Mouse (Mus musculus) small intestine, adult 2 months (tissue): Measurements from ENCODE around the gene Rras. TPM values are rescaled to one million over a fixed set of nuclear protein-coding genes. Genes with fewer than 3 reads are reported as not detected.

Source experiments
- H3K27ac ChIP-seq: fragments of 200-500 bp; 2 replicates; pipeline ENCODE4 v1.5.1; 2012; ENCODE audit warnings: low read depth, low read length, control low read depth, inconsistent platforms; ENCODE audit not compliant: insufficient read depth
- H3K27me3 ChIP-seq: fragments of 200-500 bp; 2 replicates; pipeline ENCODE4 v1.6.1; 2012; ENCODE audit warnings: mild to moderate bottlenecking, moderate library complexity, low read length, inconsistent platforms; ENCODE audit not compliant: control insufficient read depth, insufficient read depth
- H3K36me3 ChIP-seq: fragments of 200-500 bp; 2 replicates; pipeline ENCODE4 v1.6.1; 2012; ENCODE audit warnings: mild to moderate bottlenecking, low read length, control low read depth, inconsistent platforms; ENCODE audit not compliant: control insufficient read depth, insufficient read depth
- H3K4me1 ChIP-seq: fragments of 200-500 bp; 2 replicates; pipeline ENCODE4 v1.6.1; 2012; ENCODE audit warnings: low read length, inconsistent platforms, mixed read lengths; ENCODE audit not compliant: control insufficient read depth, insufficient read depth, insufficient read length
- H3K4me3 ChIP-seq: fragments of 200-500 bp; 2 replicates; pipeline ENCODE4 v1.5.1; 2012; ENCODE audit warnings: low read depth, mild to moderate bottlenecking, control low read depth, inconsistent platforms, low read length, moderate library complexity
- CTCF ChIP-seq: fragments of 200-500 bp; IDR thresholded peaks from 2 replicates; pipeline ENCODE4 v1.5.1; 2012; ENCODE audit warnings: low read depth, mild to moderate bottlenecking, control low read depth, inconsistent platforms, low read length, moderate library complexity, mixed read lengths; ENCODE audit not compliant: insufficient replicate concordance, insufficient read length; ENCODE audit errors: extremely low read depth
- POLR2A ChIP-seq: fragments of 200-500 bp; IDR thresholded peaks from 2 replicates; pipeline ENCODE4 v1.6.1; 2012; ENCODE audit warnings: low read depth, mild to moderate bottlenecking, control low read depth, inconsistent platforms, low read length, moderate library complexity
- WGBS: fragments of 180-500 bp; shearing (Covaris S2); methylation state at CpG from one replicate; pipeline ENCODE4 v1.1.7; 2018; 5-methylcytosine and 5-hydroxymethylcytosine counted together
- polyA plus RNA-seq: library from polyadenylated mRNA; depleted of rRNA; stranded (reverse); fragments of >200 nt; gene quantifications from 2 replicates; pipeline ENCODE4 v1.2.3, GENCODE M21; 2012

Rras gene
- polyA plus RNA-seq, 1 experiment: 67.9 TPM

- no peak overlapping the region for H3K4me3 ChIP-seq
- no peaks in the 10 kb centered on the region for H3K4me1 ChIP-seq
- no peak overlapping the region for H3K27ac ChIP-seq
- H3K36me3 ChIP-seq: peaks cover 45% of the 10 kb centered on the region
- WGBS: 90% methylated on average over 3 of the region's 3 CpGs
- H3K27me3 ChIP-seq: no peaks in the 10 kb centered on the region
- TF ChIP-seq POLR2A (no peak), CTCF (no peak)
These were observed 39.5 kb upstream of the Rras start for GRCm38 (mm10) chr7:44978300-44978699.

DNA sequence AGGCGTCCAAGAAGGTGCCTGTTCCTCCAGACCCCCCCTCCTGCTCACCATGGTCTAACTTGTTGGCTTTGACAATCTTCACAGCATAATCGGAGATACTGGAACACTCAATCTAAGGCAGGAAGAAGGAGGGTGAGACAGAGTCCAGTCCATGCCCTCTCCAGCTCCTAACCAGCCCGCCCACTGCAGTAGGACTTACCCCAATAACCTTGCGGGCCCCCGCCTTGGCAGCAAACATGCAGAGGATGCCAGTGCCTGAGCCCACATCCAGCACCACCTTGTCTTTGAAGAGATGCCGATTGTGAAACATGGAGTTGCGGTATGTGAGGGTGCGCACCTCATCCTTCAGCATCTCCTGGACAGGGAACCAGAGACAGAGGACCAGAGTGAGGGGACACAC, 36.2 kb upstream of the Rras start:
- H3K4me3 ChIP-seq: no peak overlapping the region
- peaks cover 45% of the 10 kb centered on the region for H3K36me3 ChIP-seq
- WGBS: 95% methylated on average over 8 of the region's 8 CpGs
- H3K4me1 ChIP-seq: no peaks in the 10 kb centered on the region; the same call in 1 of the 2 replicates
- H3K27me3 ChIP-seq: no peaks in the 10 kb centered on the region
- H3K27ac ChIP-seq: no peak overlapping the region
- no peak for TF ChIP-seq POLR2A
- no peak for TF ChIP-seq CTCF

GRCm38 (mm10) chr7:44983085-44983484, 34.7 kb upstream of the Rras start:
- Histone ChIP-seq H3K27ac (no peak overlapping the region), H3K4me1 (peaks cover 4% of the 10 kb centered on the region), H3K4me3 (no peak overlapping the region), H3K36me3 (peaks cover 33% of the 10 kb centered on the region), H3K27me3 (no peaks in the 10 kb centered on the region)
- 17% methylated on average over 6 of the region's 6 CpGs for WGBS
- TF ChIP-seq POLR2A (no peak), CTCF (peak; percentile 94)

GRCm38 (mm10) chr7:44983944-44984832, 33.6 kb upstream of the Rras start:
- WGBS: 80% methylated on average over 7 of the region's 7 CpGs
- no peak overlapping the region for H3K4me3 ChIP-seq
- peaks cover 24% of the 10 kb centered on the region for H3K36me3 ChIP-seq
- TF ChIP-seq CTCF (no peak), POLR2A (no peak)
- H3K27me3 ChIP-seq: no peaks in the 10 kb centered on the region
- H3K27ac ChIP-seq: no peak overlapping the region
- H3K4me1 ChIP-seq: peaks cover 5% of the 10 kb centered on the region

DNA sequence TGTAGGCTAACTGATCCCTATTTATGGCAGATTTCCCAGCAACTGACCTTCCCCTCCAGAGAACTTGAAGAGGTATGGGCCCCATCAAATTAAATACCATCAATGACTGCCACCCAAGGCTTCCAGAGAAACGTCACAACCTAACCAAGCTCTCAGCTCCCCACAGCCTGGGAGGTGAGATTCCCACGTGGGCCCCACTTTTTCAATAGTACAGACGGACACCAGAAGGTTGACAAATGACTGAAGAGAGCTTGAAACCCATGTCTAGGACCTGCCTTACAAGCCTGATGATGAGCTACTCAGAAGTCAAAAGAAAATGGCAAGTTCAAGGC, 33.0 kb upstream of the Rras start:
- Histone ChIP-seq H3K36me3 (peaks cover 21% of the 10 kb centered on the region), H3K27me3 (no peaks in the 10 kb centered on the region), H3K4me3 (no peak overlapping the region), H3K27ac (no peak overlapping the region), H3K4me1 (peaks cover 5% of the 10 kb centered on the region)
- WGBS: 35% methylated on average over 3 of the region's 3 CpGs
- TF ChIP-seq CTCF (no peak), POLR2A (no peak)

DNA sequence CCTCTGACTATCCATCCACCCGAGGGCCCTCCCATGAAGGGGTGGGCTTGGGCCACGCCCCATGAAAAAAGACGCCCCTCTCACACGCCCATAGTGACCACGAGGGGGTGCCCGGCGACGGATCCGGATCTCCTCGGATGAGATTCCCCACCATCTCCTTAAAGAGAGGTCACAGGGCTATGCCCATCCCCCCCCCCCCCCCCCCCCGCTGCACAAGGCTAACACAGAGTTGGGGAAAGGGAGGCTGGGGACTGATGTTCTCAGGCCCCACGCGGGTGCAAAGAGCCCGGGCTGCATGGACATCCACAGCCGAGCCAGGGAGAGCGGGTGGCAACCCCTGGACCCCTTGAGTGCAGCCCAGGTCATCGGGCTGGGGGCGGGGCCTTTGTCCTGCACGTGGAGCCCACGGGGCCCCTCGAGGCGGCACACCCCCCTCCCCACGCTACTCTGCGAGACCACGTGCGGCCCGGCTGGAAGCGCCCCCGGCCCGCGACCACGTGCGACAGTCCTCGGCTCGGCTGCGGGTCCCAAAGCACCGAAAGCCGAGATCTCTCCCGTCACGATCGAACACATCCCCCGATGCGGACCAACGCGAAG, 32.1 kb upstream of the Rras start:
- no peaks in the 10 kb centered on the region for H3K27me3 ChIP-seq
- peak; percentile 23; the same call in 1 of the 2 replicates for TF ChIP-seq CTCF
- no peak for TF ChIP-seq POLR2A
- H3K4me3 ChIP-seq: peak overlapping the region; percentile 91
- under 1% methylated on average over 45 of the region's 45 CpGs for WGBS
- peaks cover 5% of the 10 kb centered on the region for H3K4me1 ChIP-seq
- H3K36me3 ChIP-seq: peaks cover 14% of the 10 kb centered on the region
- H3K27ac ChIP-seq: peak overlapping the region; percentile 82

DNA sequence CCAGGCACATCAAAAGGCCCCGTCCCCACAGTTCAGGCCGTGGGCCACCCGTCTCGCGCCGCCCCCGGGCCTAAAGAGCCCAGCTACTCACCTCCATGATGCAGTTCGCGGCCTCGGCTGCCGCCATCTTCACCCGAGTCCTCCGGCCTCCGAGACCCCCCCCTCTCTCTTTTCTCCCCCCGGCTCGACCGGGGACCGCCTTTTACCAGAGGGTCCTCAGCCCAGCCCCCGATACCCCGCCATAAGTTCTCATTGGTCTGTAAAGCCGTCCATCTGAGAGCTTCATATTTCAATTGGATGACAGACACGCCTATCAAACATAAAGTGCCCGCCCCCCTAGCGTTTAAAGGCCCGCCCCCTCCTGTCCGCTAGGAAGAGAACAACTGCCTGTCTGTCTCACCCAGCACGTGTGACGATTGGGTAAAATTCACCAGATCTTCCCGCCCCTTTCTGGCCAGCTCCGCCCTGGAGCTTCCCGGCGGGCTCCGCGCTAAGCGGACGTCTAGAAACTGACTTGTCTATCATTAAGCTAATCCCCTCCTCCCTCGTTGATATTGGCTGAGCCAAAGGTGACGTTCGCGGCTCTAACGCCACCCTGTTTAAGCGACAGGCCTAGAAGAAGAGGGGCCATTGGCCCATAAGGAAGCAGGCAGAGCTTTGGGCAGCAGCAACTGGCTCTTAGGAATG, 31.4 kb upstream of the Rras start, which contains the start of gene Prmt1:
TSS of gene Prmt1 (minus strand) at position 377 of the 687 bp plus-strand sequence.
- TF ChIP-seq CTCF: no peak
- peak; percentile 62; the same call in 1 of the 2 replicates for TF ChIP-seq POLR2A
- H3K4me3 ChIP-seq: peak within 1 kb of the TSS; percentile 91
- peak within 1 kb of the TSS; percentile 84 for H3K27ac ChIP-seq
- H3K27me3 ChIP-seq: no peaks in the 10 kb centered on the region
- H3K4me1 ChIP-seq: peaks cover 5% of the 10 kb centered on the region
- H3K36me3 ChIP-seq: peaks cover 9% of the 10 kb centered on the region
- under 1% methylated on average over 42 of the region's 42 CpGs for WGBS
